Mouse (Mus musculus) cerebellum, adult 9-10 months (tissue): Measurements from ENCODE around the gene Trim45.

Experiments
- DNase-seq: peaks from one replicate; pipeline ENCODE4 v3.0.0; 2022

The Trim45 gene

DNA sequence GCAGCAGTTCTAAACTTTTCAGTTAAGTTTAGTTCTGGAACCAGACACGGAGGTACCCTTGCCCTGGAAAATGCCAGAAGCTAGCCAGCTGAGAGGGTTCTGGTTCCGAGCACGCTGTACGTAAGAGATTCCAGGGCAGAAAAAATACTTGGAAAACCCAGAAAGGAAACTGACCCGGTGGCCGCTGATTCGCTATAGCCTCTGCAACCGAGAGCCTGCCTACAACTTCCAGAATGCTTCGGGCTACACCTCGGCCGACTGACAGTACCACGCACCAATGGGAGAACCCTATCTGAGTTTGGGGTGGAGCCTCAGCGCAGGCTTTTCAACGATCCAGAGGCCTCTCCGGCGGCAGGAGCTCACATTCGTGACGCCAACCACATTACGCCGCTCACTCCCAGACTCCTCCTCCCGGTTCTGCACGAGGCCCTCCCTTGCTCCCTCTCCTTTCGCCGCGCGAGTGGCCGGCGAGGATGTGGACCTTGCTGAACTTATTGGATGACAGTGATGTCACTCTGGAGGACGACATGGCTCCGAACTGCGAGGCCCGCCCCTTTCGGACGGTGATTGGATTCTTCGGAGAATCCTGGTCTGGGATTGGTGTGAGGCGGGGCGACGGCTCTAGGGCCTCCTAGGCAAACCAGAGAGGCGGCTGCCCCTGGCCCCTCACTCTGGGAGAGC is at the start of gene Trim45:
TSS of gene Trim45 (plus strand) at position 378 of the 681 bp plus-strand sequence.
- DNase-seq = peak; percentile 100

- no peak for DNase-seq
Observed at GRCm38 (mm10) chr3:100877057-100877456, 44.9 kb upstream of the Trim45 start.

GRCm38 (mm10) chr3:100881403-100881802 is 40.6 kb upstream of the Trim45 start:
- no peak for DNase-seq

GRCm38 (mm10) chr3:100881843-100882634 is 40.0 kb upstream of the Trim45 start:
- DNase-seq = no peak

GRCm38 (mm10) chr3:100889234-100889633 is 32.8 kb upstream of the Trim45 start:
- DNase-seq = no peak

DNA sequence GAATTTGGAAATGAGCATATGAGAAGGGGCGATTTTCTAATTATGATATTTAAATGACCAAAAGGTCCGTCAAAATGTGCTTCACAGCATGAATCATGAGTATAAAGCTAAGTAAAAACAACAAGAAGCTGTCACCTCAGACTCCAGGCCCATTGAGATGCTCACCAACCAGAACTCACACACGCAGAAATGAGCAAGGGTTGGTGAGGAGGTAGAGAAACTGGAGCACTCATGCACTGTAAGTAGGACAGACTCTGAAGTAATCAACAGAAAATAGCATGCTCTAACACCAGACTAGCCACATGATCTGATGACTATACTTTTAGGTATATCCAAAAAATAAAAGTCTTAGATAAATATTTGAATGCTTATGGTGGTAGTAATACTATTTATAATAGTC is 31.6 kb upstream of the Trim45 start:
- no peak for DNase-seq

DNA sequence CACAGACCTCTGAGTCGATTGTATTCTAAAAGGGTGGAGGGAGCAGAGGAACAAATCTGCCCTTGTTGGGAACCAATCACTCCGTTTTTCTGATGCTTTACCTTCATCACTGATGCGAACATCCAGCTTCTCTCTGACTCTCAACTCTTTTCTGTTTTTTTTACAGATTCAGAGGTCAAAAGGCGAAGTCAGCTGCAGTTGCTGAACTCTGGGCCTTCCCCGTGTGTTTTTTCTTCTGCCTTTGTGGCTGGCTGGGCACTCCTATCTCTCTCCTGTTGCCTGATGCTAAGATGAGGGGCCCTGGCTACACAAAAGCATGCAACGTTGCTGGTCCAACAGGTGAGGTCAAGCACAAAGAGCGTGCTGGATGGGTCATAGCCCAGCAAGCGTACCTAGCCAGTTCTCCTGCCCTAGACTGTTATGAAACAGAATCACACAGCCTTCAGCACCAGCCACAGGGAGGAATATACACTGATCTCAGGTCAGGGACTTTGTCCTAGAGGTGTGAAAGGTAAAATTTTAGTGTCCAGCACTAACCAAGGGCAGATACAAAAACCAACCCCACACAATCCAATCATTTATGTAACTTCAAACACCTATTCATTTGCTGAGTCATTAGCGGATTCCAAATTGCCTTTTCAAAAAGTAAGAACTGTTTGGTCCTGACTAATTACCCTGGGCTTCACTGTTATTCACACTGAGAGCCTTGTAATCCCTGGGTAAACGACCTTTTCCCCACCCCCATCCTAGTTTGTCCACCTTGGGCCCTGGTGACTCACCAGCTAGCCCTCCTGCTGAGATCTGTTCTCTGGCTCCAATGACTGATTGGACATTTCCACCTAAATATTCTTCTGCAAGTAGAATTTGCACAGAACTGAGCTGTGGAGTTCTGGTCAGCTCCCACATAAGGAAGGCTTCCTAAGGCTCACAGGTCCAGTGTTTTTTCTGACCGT is 29.3 kb upstream of the Trim45 start:
- no peak for DNase-seq

DNA sequence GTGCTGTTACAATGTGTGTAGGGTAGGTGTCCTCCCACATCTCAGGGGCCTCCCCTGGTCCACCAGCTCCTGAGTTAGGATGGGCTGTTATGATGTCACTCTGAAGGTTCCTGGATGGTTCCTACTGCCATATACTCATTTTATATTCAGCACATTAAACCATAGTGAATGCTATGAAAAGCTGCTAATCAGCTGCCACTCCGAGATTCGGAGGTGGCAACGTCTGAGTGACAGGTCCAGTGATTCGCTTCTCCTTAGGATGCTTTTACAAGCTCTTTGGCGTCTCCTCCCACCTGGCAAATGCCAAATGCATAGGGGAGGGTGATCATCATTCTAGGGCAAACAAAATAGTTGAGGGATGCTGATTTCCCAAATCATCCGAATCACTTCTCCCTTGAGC is 26.5 kb upstream of the Trim45 start:
- no peak for DNase-seq

- DNase-seq = no peak
Observed at GRCm38 (mm10) chr3:100906128-100906527, 15.9 kb upstream of the Trim45 start.

- peak; percentile 8 for DNase-seq
Observed at GRCm38 (mm10) chr3:100906916-100907315, 15.1 kb upstream of the Trim45 start.

GRCm38 (mm10) chr3:100908594-100908993 is 13.4 kb upstream of the Trim45 start:
- DNase-seq = no peak

- DNase-seq = no peak
Observed at GRCm38 (mm10) chr3:100910621-100911020, 11.4 kb upstream of the Trim45 start.

GRCm38 (mm10) chr3:100911026-100911425 is 11.0 kb upstream of the Trim45 start:
- DNase-seq = no peak

DNA sequence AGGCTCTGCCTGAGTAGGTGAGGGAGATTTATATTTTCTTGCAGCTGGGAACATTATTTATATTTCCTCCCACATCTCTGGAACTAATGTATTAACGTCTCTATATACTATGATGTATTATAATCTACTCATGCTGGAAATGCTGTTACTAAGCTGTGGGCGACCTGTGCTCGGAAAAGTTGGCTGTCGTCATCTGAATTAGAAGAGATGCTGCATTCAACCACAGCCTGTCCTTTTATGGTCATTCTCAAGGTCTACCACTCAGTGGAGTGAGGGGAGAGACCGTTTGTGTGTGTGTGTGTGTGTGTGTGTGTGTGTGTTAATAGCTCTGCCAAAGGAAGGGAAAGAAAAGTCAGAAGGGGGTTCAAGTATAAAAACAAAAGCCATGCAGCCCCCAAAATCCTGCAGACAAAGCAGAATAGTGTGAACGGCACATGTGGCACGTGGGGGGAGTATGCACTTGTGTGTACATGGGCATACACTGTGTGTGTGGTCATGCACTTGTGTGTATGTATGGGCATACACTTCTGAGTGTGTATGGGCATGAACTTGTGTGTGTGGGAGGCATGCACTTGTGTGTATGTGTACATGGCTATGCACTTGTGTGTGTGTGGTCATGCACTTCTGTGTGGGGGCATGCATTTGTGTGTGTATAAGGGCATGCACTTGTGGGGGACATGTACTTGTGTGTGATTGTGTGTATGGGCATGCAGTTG is 10.3 kb upstream of the Trim45 start:
- DNase-seq = no peak

DNA sequence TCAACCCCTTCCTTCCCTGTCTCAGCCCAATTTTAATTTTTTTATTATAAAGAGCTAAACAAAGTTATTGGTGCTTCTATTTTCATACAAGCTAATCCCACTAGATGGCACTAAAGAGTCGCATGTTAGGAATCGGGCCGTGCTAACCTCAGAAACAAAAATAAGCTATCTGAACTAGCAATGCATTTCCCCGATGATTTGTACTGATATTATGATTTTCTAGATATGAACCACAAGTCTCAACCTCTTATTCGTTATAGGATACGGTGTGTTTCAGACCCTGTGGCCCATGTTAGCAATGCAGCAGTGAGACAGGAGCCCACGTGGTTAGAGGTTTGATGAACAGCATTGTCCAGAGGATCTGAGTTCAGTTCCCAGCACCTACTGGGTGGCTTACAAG is 5.2 kb upstream of the Trim45 start:
- DNase-seq = peak; percentile 60

DNA sequence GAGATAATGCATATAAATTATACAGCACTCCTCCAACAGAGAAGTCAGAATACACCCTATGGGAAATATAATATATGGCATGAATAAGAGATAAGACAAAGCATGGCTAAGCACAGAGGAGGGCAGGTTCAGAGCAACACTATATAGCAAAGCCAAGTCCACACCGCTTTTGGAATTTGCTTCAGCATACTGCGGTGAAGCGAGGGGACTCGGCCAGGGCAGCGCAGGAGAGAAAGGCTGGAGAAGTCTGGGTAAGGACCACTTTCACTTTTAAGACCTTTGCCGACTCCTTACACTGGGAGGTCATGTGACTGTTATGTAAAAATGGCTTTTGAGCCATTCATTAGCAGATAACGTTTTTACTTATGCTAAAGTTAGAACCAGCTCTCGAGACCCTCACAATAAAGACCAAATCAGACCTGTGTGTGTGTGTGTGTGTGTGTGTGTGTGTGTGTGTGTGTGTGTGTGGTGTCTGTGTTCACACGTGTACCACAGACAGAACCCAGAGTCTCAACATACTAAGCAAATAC is 1.3 kb upstream of the Trim45 start:
- DNase-seq = peak; percentile 24

DNA sequence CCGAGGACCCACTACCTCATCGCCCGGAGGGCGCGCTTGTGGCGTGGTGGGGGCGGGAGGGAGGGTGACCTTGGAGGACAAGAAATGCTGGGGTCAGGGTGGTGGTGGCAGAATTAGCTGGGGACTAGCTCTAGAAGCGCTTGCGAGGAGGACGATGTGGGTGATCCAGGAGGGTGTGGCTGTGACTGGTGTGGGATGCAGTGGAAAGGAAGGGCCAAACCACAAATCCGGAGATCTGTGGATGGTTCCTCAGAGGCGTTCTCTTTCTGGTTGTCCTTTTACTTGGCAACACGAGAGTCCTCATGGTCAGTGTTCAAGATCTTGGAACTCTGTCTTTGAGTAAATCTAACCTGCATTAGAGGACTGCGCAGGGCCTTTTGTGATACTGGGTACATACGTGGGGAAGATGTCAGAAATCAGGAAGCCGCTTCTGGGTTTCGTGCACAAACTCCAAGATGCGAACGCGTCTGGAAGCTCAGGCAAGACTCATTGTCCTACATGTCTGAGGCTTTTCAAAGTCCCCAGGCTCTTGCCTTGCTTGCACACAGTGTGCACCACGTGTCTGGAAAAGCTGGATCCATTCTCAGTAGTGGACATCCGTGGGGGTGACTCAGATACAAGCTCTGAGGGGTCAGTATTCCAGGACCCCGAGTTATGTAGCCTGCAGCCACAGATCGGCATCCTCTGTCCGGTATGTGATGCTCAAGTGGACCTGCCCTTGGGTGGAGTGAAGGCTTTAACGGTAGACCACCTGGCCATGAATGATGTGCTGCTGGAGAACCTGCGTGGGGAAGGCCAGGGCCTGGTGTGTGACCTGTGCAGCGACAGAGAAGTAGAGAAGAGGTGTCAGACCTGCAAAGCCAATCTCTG is 739 bp downstream of the Trim45 start:
- DNase-seq = peak; percentile 41

GRCm38 (mm10) chr3:100924065-100924732 is 2.2 kb downstream of the Trim45 start:
- DNase-seq = peak; percentile 12

GRCm38 (mm10) chr3:100925176-100925575 is 3.2 kb downstream of the Trim45 start:
- DNase-seq = peak; percentile 4

DNA sequence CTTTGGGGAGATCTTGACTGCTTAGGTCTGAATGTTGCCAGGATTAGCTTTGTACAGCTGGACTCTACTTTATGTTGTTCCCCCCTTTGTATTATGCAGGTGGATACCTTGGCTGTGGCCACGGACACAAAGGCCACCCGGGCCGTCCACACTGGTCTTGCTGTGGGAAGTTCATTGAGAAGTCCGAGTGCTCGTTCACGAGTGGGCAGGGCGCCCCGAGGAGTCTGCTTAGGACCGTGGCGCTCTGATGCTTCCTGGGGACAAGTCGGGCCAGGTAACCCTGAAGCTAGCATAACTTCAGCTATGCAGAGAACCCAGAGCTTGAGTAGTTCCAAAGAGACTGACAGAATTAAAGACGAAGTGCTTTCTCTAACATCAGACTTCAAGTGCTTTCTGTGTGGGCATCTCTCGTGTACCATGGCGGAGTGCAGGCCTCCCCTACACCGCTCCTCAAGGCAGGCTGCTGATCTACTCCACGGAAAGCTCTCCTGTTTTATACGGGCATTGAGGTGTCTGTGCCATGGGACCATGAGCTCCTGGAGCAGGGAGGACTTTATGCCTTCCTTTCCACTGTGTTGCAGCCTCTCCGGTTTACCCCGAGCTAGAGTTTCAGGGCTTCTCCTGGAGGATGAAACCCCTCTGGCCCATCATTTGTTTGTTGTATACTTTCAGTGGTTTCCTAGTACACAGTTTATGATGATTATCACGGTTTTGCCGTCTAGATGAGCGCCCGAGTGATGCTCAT is 9.5 kb downstream of the Trim45 start:
- DNase-seq = no peak
